Mouse (Mus musculus) limb, embryonic 14.5 days (tissue): Measurements from ENCODE around the gene Ndufs2. TPM values are rescaled to one million over a fixed set of nuclear protein-coding genes. Genes with fewer than 3 reads are reported as not detected.

Experiments
- ATAC-seq: fragments of 200-750 bp; cut with Nextera tagmentation; 2 replicates; pipeline ENCODE4 v1.8.0; 2017; ENCODE audit warnings: low read depth, moderate number of reproducible peaks, moderate TSS enrichment; ENCODE audit not compliant: low FRiP score
- DNase-seq: peaks from one replicate; pipeline ENCODE4 v3.0.0-alpha.2; 2015; ENCODE audit warnings: low spot score
- H3K27ac ChIP-seq: fragments of 300-500 bp; sonication (generic); replicated peaks from 2 replicates; pipeline ENCODE4 v1.5.1; 2014; ENCODE audit warnings: low read depth, mild to moderate bottlenecking, low read length, moderate library complexity, mixed read lengths
- H3K27me3 ChIP-seq: fragments of 300-500 bp; sonication (generic); 2 replicates; pipeline ENCODE4 v1.6.1; 2014; ENCODE audit warnings: low read length, mixed read lengths; ENCODE audit not compliant: control insufficient read depth, insufficient read depth
- H3K36me3 ChIP-seq: fragments of 300-500 bp; sonication (generic); 2 replicates; pipeline ENCODE4 v1.6.1; 2014; ENCODE audit warnings: mild to moderate bottlenecking, low read length, moderate library complexity, mixed read lengths; ENCODE audit not compliant: control insufficient read depth, insufficient read depth
- H3K4me1 ChIP-seq: fragments of 300-500 bp; sonication (generic); 2 replicates; pipeline ENCODE4 v1.6.1; 2014; ENCODE audit warnings: antibody characterized with exemption, low read length, mixed read lengths; ENCODE audit not compliant: control insufficient read depth, insufficient read depth
- H3K4me2 ChIP-seq: fragments of 300-500 bp; sonication (generic); replicated peaks from 2 replicates; pipeline ENCODE4 v1.6.1; 2014; ENCODE audit warnings: low read depth, mild to moderate bottlenecking, low read length, moderate library complexity; ENCODE audit not compliant: severe bottlenecking
- H3K4me3 ChIP-seq: fragments of 300-500 bp; sonication (generic); replicated peaks from 2 replicates; pipeline ENCODE4 v1.5.1; 2014; ENCODE audit warnings: low read length
- H3K9ac ChIP-seq: fragments of 300-500 bp; sonication (generic); 2 replicates; pipeline ENCODE4 v1.6.1; 2014; ENCODE audit warnings: mild to moderate bottlenecking, low read depth, low read length, moderate library complexity; ENCODE audit not compliant: severe bottlenecking
- H3K9me3 ChIP-seq: fragments of 300-500 bp; sonication (generic); 2 replicates; pipeline ENCODE4 v1.6.1; 2016; ENCODE audit warnings: low read length; ENCODE audit not compliant: control insufficient read depth
- POLR2A ChIP-seq: fragments of 200-500 bp; IDR thresholded peaks from 2 replicates; pipeline ENCODE4 v1.8.0; 2012; ENCODE audit warnings: inconsistent platforms, mild to moderate bottlenecking, moderate library complexity, borderline replicate concordance; ENCODE audit not compliant: insufficient read depth, insufficient read length; ENCODE audit errors: extremely low read depth
- WGBS: fragments of 180-500 bp; shearing (Covaris S2); extraction: QIAGEN DNeasy Blood & Tissue Kit; methylation state at CpG from one replicate; pipeline ENCODE4 v1.1.7; 2014; 5-methylcytosine and 5-hydroxymethylcytosine counted together
- polyA plus RNA-seq, 2 experiments: library from polyadenylated mRNA; depleted of rRNA in 1 of 2; stranded (reverse) in 1 of 2; unstranded in 1 of 2; fragments of >200 nt; fragmentation: Nextera tagmentation in 1 of 2; extraction: Ambion mirVana in 1 of 2; gene quantifications; 2 replicates each; pipeline versions ENCODE4 v1.2.1 to v1.2.3; 2012 to 2014

The Ndufs2 gene
- polyA plus RNA-seq, 2 experiments, result 151 to 216 TPM

DNA sequence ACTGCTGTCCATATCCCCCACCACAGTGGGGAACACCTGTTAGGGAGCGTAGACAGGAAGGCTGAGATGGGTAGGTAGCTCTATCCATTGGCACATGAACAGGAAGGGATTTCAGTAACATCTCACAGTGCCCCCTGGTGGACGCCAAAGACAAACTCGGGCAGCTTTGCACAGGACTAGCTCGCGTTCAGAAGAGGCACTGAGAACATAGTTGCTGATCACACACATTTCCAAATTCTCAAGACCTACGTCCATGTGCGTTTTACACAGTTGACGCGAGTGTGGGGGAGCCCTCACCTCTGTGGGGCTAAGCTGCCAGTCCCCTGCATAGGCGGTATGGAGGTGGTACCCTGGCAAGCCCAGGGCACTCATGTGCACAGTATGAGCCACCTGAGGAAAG, 30.3 kb downstream of the Ndufs2 start:
- H3K4me2 ChIP-seq, result peak overlapping the region; percentile 92
- H3K9me3 ChIP-seq, result no peaks in the 10 kb centered on the region
- 9% methylated on average over 10 of the region's 10 CpGs for WGBS
- H3K4me3 ChIP-seq, result 0 out of 2 replicates have a peak overlapping the region, but pooled peaks have one; percentile 57
- H3K4me1 ChIP-seq, result peaks cover 8% of the 10 kb centered on the region
- H3K27me3 ChIP-seq, result no peaks in the 10 kb centered on the region
- DNase-seq, result peak; percentile 81
- no peak overlapping the region for H3K27ac ChIP-seq
- H3K9ac ChIP-seq, result no peak overlapping the region
- peaks cover 16% of the 10 kb centered on the region for H3K36me3 ChIP-seq
- ATAC-seq, result no peak
- no peak for TF ChIP-seq POLR2A

GRCm38 (mm10) chr1:171216241-171216955, 34.8 kb downstream of the Ndufs2 start:
- Histone ChIP-seq H3K4me2 (no peak overlapping the region), H3K4me1 (peaks cover 5% of the 10 kb centered on the region), H3K9me3 (no peaks in the 10 kb centered on the region), H3K27me3 (no peaks in the 10 kb centered on the region), H3K9ac (no peak overlapping the region), H3K27ac (no peak overlapping the region), H3K4me3 (no peak overlapping the region), H3K36me3 (peaks cover 16% of the 10 kb centered on the region)
- ATAC-seq (no peak), DNase-seq (no peak)
- WGBS, result 87% methylated on average over 18 of the region's 18 CpGs
- no peak for TF ChIP-seq POLR2A

DNA sequence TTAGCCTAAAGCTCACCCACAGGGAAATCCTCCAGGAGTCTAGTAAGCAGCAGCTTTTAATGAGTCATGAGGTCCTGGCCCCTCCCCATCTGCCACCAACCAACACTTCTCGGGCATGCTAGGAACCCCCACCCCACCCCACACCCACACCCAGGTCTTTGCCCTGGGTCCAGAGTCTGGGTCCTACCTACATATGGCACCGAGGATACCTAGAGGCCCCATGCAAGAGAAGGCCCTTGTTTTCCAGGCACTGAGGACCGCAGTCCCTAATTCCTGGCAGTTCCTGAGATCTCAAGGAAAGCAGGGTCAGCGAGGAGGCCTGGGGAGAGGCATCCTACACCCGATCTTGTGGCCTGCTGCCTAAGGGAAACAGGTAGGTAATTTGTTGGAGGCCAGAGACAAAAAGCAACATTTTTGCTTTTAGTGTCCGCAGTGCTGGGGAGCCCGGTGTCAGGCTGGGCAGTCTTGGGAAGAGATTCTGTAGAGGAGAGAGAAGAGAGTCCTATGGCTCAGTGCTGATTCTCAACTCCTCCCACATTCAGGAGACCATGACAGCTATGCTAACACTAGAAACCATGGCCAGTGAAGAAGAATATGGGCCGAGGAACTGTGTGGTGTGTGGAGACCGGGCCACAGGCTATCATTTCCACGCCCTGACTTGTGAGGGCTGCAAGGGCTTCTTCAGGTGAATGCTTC, 37.2 kb downstream of the Ndufs2 start, which contains the start of gene Nr1i3:
Gene Nr1i3, plus strand, starts transcription at position 170 of the 696 bp plus-strand sequence.
- WGBS, result 67% methylated on average over 10 of the region's 10 CpGs
- H3K27me3 ChIP-seq, result no peaks in the 10 kb centered on the region
- H3K4me2 ChIP-seq, result no peak within 1 kb of the TSS
- no peak for TF ChIP-seq POLR2A
- H3K36me3 ChIP-seq, result 0 out of 2 replicates have a peak, but pooled peaks cover 3% of the 10 kb centered on the region
- no peak within 1 kb of the TSS for H3K27ac ChIP-seq
- no peak within 1 kb of the TSS for H3K9ac ChIP-seq
- no peaks in the 10 kb centered on the region for H3K4me1 ChIP-seq
- ATAC-seq, result no peak
- DNase-seq, result no peak
- no peak within 1 kb of the TSS for H3K4me3 ChIP-seq
- no peaks in the 10 kb centered on the region for H3K9me3 ChIP-seq

DNA sequence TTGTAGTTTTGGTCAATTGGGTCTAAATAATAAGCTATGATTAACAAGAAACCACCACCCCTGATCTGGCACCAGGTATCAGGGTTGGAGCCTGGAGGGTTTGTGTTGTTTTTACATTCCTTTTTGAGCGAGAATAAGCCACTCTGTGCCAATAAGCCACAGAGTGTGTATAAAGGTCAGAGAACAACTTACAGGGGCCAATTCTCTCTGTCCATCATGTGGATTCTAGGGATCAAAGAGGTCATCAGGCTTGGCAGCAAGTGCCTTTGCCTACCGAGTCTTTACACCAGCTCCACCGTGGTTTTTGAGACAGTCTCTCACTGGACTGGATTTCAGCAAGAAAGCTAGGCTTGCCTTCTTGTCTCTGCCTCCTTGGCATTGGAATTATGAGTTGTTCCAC, 38.3 kb downstream of the Ndufs2 start:
- Histone ChIP-seq H3K4me3 (no peak overlapping the region), H3K4me1 (no peaks in the 10 kb centered on the region), H3K4me2 (no peak overlapping the region), H3K9me3 (no peaks in the 10 kb centered on the region), H3K9ac (no peak overlapping the region), H3K27ac (no peak overlapping the region), H3K36me3 (no peaks in the 10 kb centered on the region), H3K27me3 (no peaks in the 10 kb centered on the region)
- no peak for DNase-seq
- TF ChIP-seq POLR2A, result no peak
- WGBS, result 62% methylated on average over 3 of the region's 3 CpGs
- no peak for ATAC-seq

- Histone ChIP-seq H3K9me3 (no peaks in the 10 kb centered on the region), H3K36me3 (no peaks in the 10 kb centered on the region), H3K4me3 (no peak overlapping the region), H3K27me3 (no peaks in the 10 kb centered on the region), H3K9ac (no peak overlapping the region), H3K4me1 (no peaks in the 10 kb centered on the region), H3K27ac (no peak overlapping the region), H3K4me2 (no peak overlapping the region)
- ATAC-seq (no peak), DNase-seq (no peak)
- no peak for TF ChIP-seq POLR2A
- 26% methylated on average over 4 of the region's 4 CpGs for WGBS
Measured at GRCm38 (mm10) chr1:171209409-171209808, 41.8 kb downstream of the Ndufs2 start.
